Mouse (Mus musculus) thymus, postnatal 36 days (tissue): ENCODE data around the gene Fbxl14.
"Not testable (repeated sequence)": the region's sequence is repeated elsewhere in the genome, so short reads cannot be mapped to it uniquely, and the experiment has no call there.

Source experiments
- DNase-seq, 2 experiments: peaks; one replicate each; pipeline ENCODE4 v3.0.0; 2022; ENCODE audit warnings: mixed read lengths in 2 of 2

The Fbxl14 gene

DNA sequence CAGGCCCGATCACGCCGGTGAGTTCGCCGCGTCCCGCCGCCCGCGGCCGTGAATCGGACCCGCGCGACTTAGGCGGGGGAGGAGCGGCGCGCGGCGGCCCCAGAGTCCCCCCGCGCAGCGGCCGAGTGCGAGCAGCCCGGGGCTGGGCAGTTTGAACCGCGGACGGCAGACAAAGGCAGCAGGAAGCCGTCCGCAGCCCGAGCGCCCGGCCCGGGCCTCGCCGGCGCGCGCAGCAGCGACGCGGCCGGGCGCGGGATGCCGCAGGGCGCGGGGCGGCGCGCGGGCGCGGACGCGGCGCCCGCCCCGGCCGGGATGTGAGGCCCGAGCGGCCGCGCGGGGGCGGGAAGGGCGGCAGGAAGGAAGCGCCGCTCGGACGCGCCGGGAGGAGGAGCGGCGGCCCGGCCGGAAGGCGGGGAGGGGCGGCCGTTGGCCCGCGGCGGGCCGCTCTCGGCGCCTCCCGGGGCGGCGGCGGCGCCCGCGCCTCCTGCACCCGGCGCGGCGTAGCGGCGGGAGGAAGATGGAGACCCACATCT is at the start of gene Fbxl14:
TSS of gene Fbxl14 (plus strand) at position 326 of the 533 bp plus-strand sequence.
- peak in 1 of 2 experiments; percentile 77 for DNase-seq

DNA sequence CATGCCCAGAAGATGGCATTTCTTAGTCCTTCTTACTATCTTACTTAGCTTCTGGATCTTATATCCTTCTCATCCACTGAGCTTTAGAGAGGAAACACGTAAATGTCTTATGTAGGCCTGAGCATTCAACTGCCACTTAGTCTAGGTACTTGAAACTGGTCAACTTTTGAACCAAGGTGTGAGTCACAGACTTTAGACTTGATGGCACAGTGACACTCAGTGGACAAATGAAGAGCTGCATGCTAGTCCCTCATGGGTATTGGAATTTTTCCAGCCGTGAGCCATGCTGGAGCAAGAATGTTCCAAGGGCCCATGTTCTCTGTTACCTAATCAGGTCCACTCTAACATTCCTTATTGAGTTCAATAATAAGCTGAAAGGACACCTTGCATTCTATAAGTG is 49.0 kb upstream of the Fbxl14 start:
- DNase-seq: peak in 1 of 2 experiments; percentile 26

GRCm38 (mm10) chr6:119431751-119432324 is 47.6 kb upstream of the Fbxl14 start:
- DNase-seq: no peak

GRCm38 (mm10) chr6:119434394-119434793 is 45.1 kb upstream of the Fbxl14 start:
- no peak for DNase-seq

GRCm38 (mm10) chr6:119437894-119438761 is 41.3 kb upstream of the Fbxl14 start:
- DNase-seq: no peak

- DNase-seq: not testable (repeated sequence)
Observed at GRCm38 (mm10) chr6:119442729-119443128, 36.7 kb upstream of the Fbxl14 start.

- peak; percentile 72 to 74 for DNase-seq
Observed at GRCm38 (mm10) chr6:119443742-119444645, 35.5 kb upstream of the Fbxl14 start.

DNA sequence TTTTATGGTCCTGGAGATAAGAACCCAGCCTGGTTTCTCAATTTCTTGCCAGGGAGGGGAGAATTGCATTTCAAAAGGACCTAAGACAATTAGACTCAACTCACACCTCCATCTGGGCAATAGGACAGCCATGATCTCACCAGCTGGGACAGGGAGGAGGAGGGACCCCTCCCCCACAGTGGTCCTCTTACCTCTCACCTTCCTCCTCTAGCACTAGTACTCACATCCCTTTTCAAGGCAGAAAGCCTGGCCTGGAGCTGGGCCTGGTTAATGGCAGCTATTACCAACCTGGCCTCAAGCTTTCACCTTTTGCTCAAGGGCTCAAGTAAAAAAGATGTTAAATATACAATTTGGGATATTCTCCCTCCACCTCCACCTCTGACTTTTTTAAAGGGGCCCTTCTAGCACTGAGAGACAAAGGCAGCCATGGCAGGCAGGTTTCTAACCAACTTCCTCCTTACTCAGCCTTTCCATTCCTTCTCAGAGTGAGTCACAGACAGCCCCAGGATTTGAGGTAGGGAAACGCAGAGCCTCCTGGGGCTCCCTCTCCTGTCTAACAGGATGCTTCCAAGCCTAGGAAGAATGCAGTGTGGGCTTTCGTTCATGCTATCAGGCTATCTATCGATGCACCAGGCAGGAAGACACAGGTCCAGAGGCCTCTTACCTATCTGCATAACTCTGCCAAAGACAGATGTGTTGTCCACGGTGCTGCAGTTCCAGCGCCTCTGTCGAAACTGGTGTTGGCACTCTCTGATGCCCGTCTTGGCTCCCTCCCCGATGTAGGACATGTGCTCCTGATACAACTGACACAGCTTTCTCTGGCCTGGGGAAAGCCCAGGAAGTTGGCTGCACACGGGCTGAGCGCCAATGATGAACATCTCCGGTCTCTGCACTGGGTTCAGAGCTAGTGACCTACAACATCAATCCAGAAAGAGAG is 33.5 kb upstream of the Fbxl14 start:
- DNase-seq: no peak

DNA sequence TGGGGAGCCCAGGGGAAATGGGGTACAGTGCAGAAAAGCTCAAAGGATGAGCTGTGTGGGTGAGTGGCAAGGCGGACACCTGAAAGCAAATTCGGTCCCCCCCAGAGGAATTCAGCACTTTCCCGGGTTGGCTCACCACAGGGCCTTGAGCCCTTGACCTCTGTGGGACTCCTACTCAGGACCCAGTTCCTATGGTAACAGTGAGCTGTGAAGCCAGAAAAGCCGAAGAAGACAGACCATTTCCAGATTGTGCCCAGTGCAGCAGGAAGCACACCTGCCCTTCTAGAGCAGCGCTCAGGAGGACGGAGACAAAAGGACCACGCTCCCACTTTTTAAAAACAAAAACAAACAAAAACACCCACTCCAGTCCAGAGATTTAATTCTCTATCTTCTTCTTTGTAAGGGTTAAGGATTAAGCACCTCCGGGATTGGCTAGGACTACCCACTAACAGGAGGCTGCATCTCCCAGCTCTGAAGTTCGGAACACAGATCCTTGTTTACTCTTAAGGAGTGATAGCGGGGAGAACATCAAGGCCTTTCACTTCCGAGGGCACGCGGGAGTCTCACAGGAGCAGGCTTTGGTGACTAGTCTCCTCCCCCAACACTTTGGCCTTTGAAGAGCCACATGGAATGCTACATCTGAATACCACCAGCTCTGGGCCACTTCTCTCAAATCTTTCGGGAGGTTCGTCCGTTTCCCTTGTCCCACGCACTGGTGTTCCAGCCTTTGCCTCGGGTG is 31.0 kb upstream of the Fbxl14 start:
- DNase-seq: no peak

GRCm38 (mm10) chr6:119449060-119449499 is 30.4 kb upstream of the Fbxl14 start:
- DNase-seq: peak; percentile 51 to 56

- no peak for DNase-seq
Observed at GRCm38 (mm10) chr6:119450965-119451943, 28.2 kb upstream of the Fbxl14 start.

- no peak for DNase-seq
Observed at GRCm38 (mm10) chr6:119451981-119452499, 27.4 kb upstream of the Fbxl14 start.

DNA sequence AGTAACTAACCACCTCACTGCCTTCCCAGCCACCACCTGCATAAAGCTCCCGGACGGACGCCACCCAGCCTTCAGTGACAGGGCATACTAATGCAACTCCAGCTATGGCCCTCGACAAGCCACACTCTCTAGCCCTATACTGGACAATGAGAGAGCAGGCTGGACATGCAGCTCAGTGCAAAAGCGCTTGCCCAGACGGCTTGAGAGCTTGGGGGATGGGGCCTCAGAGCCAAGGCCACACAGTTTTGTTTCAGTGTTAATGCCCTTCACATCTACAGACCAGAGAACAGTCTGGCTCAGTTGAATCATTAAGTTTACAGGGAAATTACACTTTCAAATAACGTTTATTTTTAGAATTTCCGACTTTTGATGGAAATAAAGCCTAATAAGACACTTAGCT is 21.3 kb upstream of the Fbxl14 start:
- no peak for DNase-seq

- no peak for DNase-seq
Observed at GRCm38 (mm10) chr6:119459041-119459440, 20.4 kb upstream of the Fbxl14 start.

DNA sequence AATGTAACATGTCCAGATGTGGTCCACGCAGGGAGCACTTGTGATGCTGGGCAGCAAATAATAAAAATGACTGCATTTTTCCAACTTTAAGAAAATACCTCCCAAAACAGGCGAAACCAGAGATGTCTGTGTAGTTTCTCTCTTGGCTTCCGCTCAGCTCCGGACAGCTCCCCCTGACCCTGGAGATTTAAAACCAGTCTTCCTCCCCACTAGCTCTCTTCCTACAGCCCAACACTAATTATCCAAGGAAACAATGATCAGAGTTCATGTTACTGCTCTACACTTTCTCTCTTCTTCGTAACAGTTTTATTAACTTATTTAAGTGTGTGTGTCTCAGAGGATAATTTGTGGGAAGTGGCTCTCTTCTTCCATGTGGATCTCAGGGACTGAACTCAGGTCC is 19.1 kb upstream of the Fbxl14 start:
- DNase-seq: no peak

GRCm38 (mm10) chr6:119466161-119466560 is 13.3 kb upstream of the Fbxl14 start:
- DNase-seq: no peak

DNA sequence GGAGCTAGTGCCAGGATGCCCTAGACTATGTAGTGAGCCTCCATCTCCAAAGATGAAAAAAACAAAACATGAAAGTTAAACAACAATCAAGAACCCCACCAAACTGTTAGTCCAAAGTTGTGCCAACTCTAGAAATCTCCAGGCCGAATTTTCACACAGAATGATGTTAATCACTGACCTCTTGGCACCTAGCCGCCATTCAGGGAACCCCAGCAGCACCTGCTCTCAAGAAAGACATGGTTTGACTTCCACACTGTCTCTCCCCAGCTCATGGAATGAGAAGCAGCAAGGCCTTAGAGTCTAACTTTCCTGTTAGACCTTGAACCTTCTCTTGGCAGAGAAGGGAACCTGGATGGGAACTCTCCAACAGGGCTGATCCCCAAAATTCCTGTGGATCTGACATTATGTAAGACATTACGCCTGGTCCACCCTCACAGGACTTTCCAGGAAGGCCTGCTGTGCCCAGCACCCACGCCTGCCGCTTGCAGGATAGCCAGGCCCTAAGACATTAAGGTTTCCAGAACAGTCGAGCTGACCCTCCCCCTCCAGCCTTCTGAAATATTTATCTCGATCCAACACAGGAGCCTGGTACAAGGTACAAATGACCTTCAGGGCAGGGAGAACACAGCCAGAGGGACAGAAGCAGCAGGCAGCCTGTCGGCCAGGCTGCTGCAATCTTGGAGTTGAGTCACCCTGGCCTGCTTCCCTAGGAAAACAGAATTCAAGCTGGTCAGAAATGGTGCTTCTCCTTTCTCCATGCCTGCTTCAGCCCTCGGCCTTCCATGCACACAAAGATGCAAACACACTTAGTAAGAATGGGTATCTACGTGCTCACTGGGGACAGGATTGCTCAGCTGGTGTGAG is 12.3 kb upstream of the Fbxl14 start:
- DNase-seq: no peak

DNA sequence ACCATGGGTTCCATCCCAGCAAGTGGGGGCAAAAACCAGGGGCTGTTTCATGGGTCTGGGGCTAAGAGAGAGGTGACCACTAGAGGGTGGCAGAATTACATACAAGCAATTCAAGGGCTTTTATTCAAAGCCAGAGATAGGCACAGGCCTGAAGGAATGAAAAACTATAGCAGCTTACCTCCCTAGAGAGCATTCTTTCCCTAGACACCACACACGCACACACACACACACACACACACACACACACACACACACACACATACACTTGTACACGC is 11.7 kb upstream of the Fbxl14 start:
- no peak for DNase-seq

- no peak for DNase-seq
Observed at GRCm38 (mm10) chr6:119470777-119471176, 8.7 kb upstream of the Fbxl14 start.
